Mouse (Mus musculus) olfactory bulb, adult 2 months (tissue): ENCODE results near the gene Bpifb1. TPM values are rescaled to one million over a fixed set of nuclear protein-coding genes. Genes with fewer than 3 reads are reported as not detected.
"Not testable (repeated sequence)": the region's sequence is repeated elsewhere in the genome, so short reads cannot be mapped to it uniquely, and the experiment has no call there.

ENCODE experiments used
- H3K27ac ChIP-seq: fragments of 200-500 bp; 2 replicates; pipeline ENCODE4 v1.5.1; 2012; ENCODE audit warnings: low read depth, low read length; ENCODE audit not compliant: insufficient read depth
- H3K4me1 ChIP-seq: fragments of 200-500 bp; 2 replicates; pipeline ENCODE4 v1.6.1; 2012; ENCODE audit warnings: low read length; ENCODE audit not compliant: control insufficient read depth, insufficient read depth
- H3K4me3 ChIP-seq: fragments of 200-500 bp; 2 replicates; pipeline ENCODE4 v1.5.1; 2012; ENCODE audit warnings: mild to moderate bottlenecking, low read depth, low read length, moderate library complexity; ENCODE audit not compliant: insufficient read depth
- CTCF ChIP-seq: fragments of 200-500 bp; IDR thresholded peaks from 2 replicates; pipeline ENCODE4 v1.5.1; 2012; ENCODE audit warnings: low read depth, mild to moderate bottlenecking, low read length, moderate library complexity; ENCODE audit not compliant: insufficient read depth
- POLR2A ChIP-seq: fragments of 200-500 bp; IDR thresholded peaks from 2 replicates; pipeline ENCODE4 v1.6.1; 2012; ENCODE audit warnings: mild to moderate bottlenecking, low read depth, low read length, moderate library complexity; ENCODE audit not compliant: insufficient read depth
- WGBS: fragments of 180-500 bp; shearing (Covaris S2); methylation state at CpG from one replicate; pipeline ENCODE4 v1.1.7; 2018; 5-methylcytosine and 5-hydroxymethylcytosine counted together
- polyA plus RNA-seq: library from polyadenylated mRNA; stranded (reverse); fragments of >200 nt; gene quantifications from 2 replicates; pipeline ENCODE4 v1.2.4, GENCODE M21; 2012; ENCODE audit warnings: low replicate concordance; ENCODE audit not compliant: missing spikeins, insufficient read depth, insufficient read length

Gene Bpifb1
- polyA plus RNA-seq, 1 experiment = not detected

DNA sequence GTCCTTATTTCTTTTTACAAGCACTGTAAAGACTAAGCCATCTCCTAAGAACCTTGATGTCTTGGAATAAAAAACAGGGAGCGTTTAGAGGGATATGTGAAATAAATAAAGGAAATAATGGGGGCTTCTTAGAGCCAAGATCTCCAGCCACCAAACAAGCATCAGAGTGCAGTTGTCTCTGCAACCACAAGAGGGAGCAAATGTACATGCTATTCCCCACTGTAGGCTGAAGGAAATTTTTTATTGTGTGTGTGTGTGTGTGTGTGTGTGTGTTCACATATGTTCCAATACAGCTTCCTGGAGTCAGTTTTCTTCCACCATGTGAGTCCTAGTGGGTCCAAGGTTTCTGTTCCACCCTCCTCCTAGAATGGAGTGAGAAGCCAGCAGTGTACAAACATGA lies 17.3 kb upstream of the Bpifb1 start:
- Histone ChIP-seq H3K4me3 (no peak overlapping the region), H3K27ac (no peak overlapping the region), H3K4me1 (no peaks in the 10 kb centered on the region)
- WGBS = 51% methylated on average over 1 of the region's 1 CpGs
- no peak for TF ChIP-seq CTCF
- no peak for TF ChIP-seq POLR2A

- 88% methylated on average over 7 of the region's 7 CpGs for WGBS
- H3K4me3 ChIP-seq, H3K27ac ChIP-seq, H3K4me1 ChIP-seq: not testable (repeated sequence)
These were observed 8.7 kb upstream of the Bpifb1 start for GRCm38 (mm10) chr2:154181900-154182299.

DNA sequence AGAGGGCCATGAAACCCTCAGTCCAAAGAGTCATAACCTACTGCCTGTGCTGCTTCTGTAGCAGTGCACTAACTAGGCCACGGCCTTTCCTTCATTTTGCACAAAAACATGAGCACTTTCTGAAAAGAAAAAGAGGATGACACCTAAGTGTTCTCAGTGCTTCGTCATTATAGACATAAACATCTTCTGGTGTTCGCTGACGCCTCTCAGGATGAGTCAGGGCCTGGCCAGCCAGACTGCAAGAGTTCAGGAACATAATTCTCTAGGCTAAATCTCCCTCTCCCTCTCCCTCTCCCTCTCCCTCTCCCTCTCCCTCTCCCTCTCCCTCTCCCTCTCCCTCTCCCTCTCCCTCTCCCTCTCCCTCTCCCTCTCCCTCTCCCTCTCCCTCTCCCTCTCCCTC lies 7.6 kb upstream of the Bpifb1 start:
- not testable (repeated sequence) for H3K27ac ChIP-seq, H3K4me1 ChIP-seq, H3K4me3 ChIP-seq
- WGBS = 81% methylated on average over 4 of the region's 4 CpGs

DNA sequence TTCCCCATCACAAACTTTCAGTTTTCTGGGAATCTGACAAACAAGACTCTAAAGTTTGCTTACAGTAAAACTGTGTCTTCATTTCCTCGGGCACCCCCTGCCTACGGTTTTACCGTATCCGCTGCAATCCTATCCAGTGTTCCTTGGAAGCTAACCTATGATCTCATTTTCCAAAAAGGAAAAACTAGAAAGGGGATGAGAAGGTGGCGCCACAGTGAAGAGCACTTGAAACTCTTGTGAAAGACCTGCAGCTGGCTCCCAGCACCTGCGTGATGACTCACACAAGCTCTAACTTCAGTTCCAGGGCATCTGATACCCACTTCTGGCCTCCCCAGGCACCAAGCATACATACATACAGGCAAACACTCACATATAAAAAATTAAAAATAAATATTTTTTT lies 5.3 kb upstream of the Bpifb1 start:
- 81% methylated on average over 6 of the region's 6 CpGs for WGBS
- H3K27ac ChIP-seq = no peak overlapping the region
- H3K4me3 ChIP-seq = no peak overlapping the region
- no peaks in the 10 kb centered on the region for H3K4me1 ChIP-seq
- TF ChIP-seq POLR2A = no peak
- no peak for TF ChIP-seq CTCF

DNA sequence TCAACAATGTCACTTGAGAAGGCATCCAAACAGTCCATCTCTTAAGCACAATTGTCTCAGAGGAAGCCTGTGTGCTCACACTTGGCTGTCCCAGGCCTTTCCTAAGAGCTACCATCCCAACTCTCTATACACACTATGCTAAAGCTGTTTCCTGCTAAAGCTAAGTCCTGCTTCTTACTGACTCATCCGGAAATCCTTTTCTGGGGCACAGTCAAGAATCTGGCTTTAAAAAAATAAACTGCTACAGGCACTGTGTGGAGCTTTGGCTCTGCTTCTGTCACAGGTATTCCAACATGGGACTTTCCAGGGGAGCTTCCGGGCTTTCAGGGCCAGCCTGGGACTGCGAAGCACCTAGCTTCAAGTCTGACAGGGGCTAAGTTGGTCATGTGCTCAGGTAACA lies 4.9 kb upstream of the Bpifb1 start:
- Histone ChIP-seq H3K27ac (no peak overlapping the region), H3K4me3 (no peak overlapping the region), H3K4me1 (no peaks in the 10 kb centered on the region)
- WGBS = 77% methylated on average over 3 of the region's 3 CpGs
- TF ChIP-seq CTCF (no peak), POLR2A (no peak)

GRCm38 (mm10) chr2:154187468-154187867 lies 3.1 kb upstream of the Bpifb1 start:
- no peak for TF ChIP-seq POLR2A
- TF ChIP-seq CTCF = no peak
- 54% methylated on average over 5 of the region's 5 CpGs for WGBS
- H3K27ac ChIP-seq = no peak overlapping the region
- H3K4me1 ChIP-seq = no peaks in the 10 kb centered on the region
- no peak overlapping the region for H3K4me3 ChIP-seq

- no peak for TF ChIP-seq POLR2A
- TF ChIP-seq CTCF = no peak
- Histone ChIP-seq H3K4me3 (no peak overlapping the region), H3K27ac (no peak overlapping the region), H3K4me1 (no peaks in the 10 kb centered on the region)
- whole genome bisulfite sequencing = 87% methylated on average over 7 of the region's 7 CpGs
These were observed 662 bp upstream of the Bpifb1 start for GRCm38 (mm10) chr2:154189877-154190434.

DNA sequence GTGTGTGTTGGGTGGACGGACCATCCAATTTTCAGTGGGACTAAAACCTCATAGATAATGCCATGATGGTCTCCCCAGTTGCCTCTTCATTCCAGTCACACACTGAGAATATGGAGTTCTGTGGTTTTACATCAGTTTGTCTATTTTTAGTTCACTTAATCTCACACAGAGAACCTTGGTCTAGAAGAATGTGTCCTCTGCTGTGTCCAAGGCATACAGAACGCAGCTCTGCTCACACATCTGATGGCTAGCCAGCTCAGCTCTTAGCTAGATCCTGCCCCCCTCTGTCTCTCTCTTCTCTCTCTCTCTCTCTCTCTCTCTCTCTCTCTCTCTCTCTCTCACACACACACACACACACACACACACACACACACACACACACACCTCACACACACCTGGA lies 1.5 kb downstream of the Bpifb1 start:
- H3K4me3 ChIP-seq = no peak overlapping the region
- H3K4me1 ChIP-seq = no peaks in the 10 kb centered on the region
- no peak overlapping the region for H3K27ac ChIP-seq
- TF ChIP-seq POLR2A (no peak), CTCF (no peak)
- WGBS = 73% methylated on average over 2 of the region's 2 CpGs

DNA sequence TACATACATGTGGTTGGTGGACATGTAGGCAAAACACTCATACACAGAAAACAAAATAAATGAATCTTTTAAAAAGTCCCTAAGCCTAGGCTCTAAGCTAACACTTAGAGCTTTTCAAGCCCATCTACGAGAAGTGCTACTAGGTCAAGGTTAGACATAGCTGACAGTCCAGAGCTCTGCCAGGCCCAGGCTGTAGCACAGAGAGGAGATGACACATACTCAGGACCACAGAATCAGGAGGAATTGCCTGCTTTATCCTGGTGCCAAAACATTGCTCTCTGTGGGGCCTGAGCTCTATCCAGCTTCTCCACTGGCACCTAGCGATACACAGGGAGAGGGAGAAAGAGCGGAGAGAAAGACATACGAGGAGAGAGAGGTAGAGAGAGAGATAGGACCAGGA lies 2.5 kb downstream of the Bpifb1 start:
- TF ChIP-seq POLR2A = no peak
- no peak for TF ChIP-seq CTCF
- 92% methylated on average over 4 of the region's 4 CpGs for WGBS
- Histone ChIP-seq H3K4me3 (no peak overlapping the region), H3K4me1 (no peaks in the 10 kb centered on the region), H3K27ac (no peak overlapping the region)

- no peak for TF ChIP-seq CTCF
- TF ChIP-seq POLR2A = no peak
- no peak overlapping the region for H3K27ac ChIP-seq
- H3K4me1 ChIP-seq = no peaks in the 10 kb centered on the region
- WGBS = 54% methylated on average over 5 of the region's 5 CpGs
- H3K4me3 ChIP-seq = no peak overlapping the region
These were observed 3.4 kb downstream of the Bpifb1 start for GRCm38 (mm10) chr2:154193994-154194504.
